Mouse (Mus musculus) effector memory CD4-positive, alpha-beta T cell, adult 5 months (primary cell): ENCODE data around the gene Angptl6. TPM values are rescaled to one million over a fixed set of nuclear protein-coding genes. Genes with fewer than 3 reads are reported as not detected.

Source experiments
- polyA plus RNA-seq: library from polyadenylated mRNA; unstranded; fragments of 100-300 nt; shearing (Covaris generic); gene quantifications from one replicate; pipeline ENCODE4 v1.2.1, GENCODE M21; 2017

The Angptl6 gene
- 2.1 TPM for polyA plus RNA-seq

DNA sequence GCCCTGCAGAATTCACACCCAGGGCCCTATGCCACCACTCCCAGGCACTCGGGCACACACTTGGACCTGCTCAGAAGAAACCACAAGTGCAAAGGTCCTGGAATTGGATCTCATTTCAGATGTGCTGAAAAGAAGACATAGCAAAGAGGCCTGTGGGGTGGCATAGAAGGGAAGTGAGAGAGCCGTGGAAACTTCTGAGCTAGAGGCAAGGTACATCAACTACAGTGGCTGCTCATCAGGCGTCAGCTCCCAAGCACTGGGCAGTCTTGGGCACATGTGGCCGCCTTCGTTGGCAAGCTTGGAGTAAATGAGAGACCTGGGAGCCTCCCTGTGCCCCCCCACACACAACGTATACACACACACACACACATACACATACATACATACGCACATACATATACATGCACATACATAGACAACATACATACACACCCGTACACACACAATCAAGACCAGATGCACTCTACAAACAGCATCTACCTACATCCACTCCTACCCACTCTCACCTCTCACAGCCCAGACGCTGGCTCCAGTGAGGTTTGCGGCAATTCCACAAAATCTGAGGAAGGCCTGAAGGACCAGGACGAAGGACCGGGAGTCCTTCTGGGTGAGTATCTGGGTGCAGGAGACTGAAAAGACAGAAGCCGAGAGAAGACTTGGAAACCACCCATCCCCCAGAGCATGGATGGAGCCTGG lies at the start of gene Angptl6:
Gene Angptl6 (minus strand): TSS at position 631 of the 696 bp plus-strand sequence.

DNA sequence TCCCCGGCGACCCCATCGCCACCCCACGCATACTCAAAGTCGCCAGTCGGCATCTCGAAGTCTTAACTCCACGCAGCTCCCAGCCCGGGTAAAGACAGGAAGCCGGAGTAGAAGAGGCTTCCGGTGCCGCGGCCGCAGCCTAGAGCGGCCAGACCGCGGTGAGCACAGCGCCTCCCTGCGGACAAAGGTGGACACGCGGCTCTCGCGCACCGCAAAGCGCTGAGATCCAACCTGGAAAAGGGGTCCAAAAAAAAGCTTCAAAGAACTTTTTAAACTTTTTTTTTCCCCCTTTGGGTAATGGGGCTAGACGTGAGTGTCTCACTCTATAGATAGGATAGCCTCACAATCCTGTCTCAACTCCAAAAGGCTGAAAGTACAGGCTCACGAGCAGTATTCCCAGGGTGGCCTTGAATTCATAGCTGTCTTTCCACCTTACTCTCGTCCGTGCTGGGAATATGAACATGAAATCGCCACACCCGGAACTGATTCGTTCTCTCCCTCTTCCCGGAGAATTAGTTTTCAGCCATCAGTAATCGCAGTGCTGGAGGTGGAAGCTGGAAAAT lies 19.1 kb upstream of the Angptl6 start, which contains the start of gene Eif3g:
Gene Eif3g (minus strand): TSS at position 113 of the 563 bp plus-strand sequence.

DNA sequence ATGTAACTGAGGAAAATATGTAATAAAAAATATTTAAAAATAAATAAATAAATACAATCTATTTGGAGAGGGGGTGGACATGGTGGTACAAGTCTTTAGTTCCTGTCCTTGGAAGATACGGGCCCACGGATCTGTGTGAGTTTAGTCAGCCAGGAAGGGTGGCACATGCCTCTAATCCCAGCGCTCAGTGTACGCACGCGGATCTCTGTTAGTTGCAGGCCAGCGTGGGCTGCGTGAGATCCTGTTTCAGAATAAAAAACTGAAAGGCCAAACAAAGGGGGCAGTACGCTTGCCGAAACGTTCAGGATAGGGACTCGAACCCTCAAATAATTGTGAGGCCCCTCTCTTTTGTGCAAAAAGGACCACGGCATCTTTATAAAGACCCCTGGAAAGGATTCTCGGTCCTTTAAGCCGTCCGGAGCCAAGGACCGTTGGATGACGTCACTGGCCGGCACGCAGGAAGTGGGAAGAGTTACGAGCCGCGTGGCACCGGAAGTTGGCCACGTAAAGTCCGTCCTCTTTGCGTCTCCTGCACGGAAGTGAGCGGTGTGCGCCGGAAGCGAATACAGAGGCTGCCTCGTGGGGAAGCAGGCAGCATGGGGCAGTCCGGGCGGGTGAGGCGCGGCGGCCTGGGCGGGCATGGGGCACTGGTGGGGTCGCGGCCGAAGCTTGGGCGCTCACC lies 8.3 kb upstream of the Angptl6 start, which contains the start of gene Ppan:
Gene Ppan (plus strand): TSS at position 472 of the 682 bp plus-strand sequence.

GRCm38 (mm10) chr9:20868448-20869001 lies 11.0 kb downstream of the Angptl6 start, which contains the start of gene A230050P20Rik:
Gene A230050P20Rik, plus strand, starts transcription at chr9:20868642.

Other genes starting within 250 kb of the Angptl6 start
- gene Ubl5, start 236.8 kb downstream of the Angptl6 start, polyA plus RNA-seq: 413 TPM
- gene Fbxl12, start 235.0 kb downstream of the Angptl6 start, polyA plus RNA-seq: 76.7 TPM
- gene Pin1, start 227.6 kb downstream of the Angptl6 start, polyA plus RNA-seq: 18.1 TPM
- gene Olfm2, start 133.4 kb downstream of the Angptl6 start, polyA plus RNA-seq: not detected
- gene Col5a3, start 64.7 kb downstream of the Angptl6 start, polyA plus RNA-seq: not detected
- gene Rdh8, start 61.2 kb downstream of the Angptl6 start, polyA plus RNA-seq: not detected
- 40.4 TPM for gene A230050P20Rik, start 11.1 kb downstream of the Angptl6 start, polyA plus RNA-seq
- gene Ppan, start 8.4 kb upstream of the Angptl6 start, polyA plus RNA-seq: 122 TPM
- 312 TPM for gene Eif3g, start 18.9 kb upstream of the Angptl6 start, polyA plus RNA-seq
- 56.1 TPM for gene Dnmt1, start 80.2 kb upstream of the Angptl6 start, polyA plus RNA-seq
- gene S1pr2, start 97.1 kb upstream of the Angptl6 start, polyA plus RNA-seq: 16.7 TPM
- 88.5 TPM for gene Mrpl4, start 123.0 kb upstream of the Angptl6 start, polyA plus RNA-seq
- gene Icam1, start 136.3 kb upstream of the Angptl6 start, polyA plus RNA-seq: 141 TPM
- gene Icam4, start 149.6 kb upstream of the Angptl6 start, polyA plus RNA-seq: 1.4 TPM
- 0.59 TPM for gene Icam5, start 152.3 kb upstream of the Angptl6 start, polyA plus RNA-seq
- not detected for gene Zglp1, start 187.4 kb upstream of the Angptl6 start, polyA plus RNA-seq
- gene Gm49373, start 193.4 kb upstream of the Angptl6 start, polyA plus RNA-seq: 0.26 TPM
- gene Fdx1l, start 193.9 kb upstream of the Angptl6 start, polyA plus RNA-seq: 35.9 TPM
- gene Gm38431, start 212.3 kb upstream of the Angptl6 start, polyA plus RNA-seq: 4.2 TPM
- 60.3 TPM for gene Raver1, start 212.3 kb upstream of the Angptl6 start, polyA plus RNA-seq